Mouse (Mus musculus) myocyte (in vitro differentiated cells): ENCODE measurements around the gene Stk33.

ENCODE experiments used
- CEBPB ChIP-seq: IDR thresholded peaks from 2 replicates; pipeline ENCODE4 v1.6.1; 2011; ENCODE audit warnings: mild to moderate bottlenecking, moderate library complexity; ENCODE audit not compliant: poor library complexity, insufficient read depth, severe bottlenecking
- E2F4 ChIP-seq: IDR thresholded peaks from one replicate; pipeline ENCODE4 v1.6.1; 2011; ENCODE audit warnings: mild to moderate bottlenecking, control low read depth, moderate library complexity; ENCODE audit not compliant: insufficient read depth
- MAX ChIP-seq: IDR thresholded peaks from one replicate; pipeline ENCODE4 v1.6.1; 2011; ENCODE audit warnings: low read depth, mild to moderate bottlenecking, control low read depth
- MYOD1 ChIP-seq, 3 experiments: IDR thresholded peaks; one replicate each; pipeline ENCODE4 v1.6.1; 2011; ENCODE audit warnings: control low read depth in 2 of 3, low read depth in 2 of 3, mild to moderate bottlenecking in 2 of 3, moderate library complexity in 1 of 3; ENCODE audit not compliant: insufficient read length in 2 of 3, control insufficient read depth in 1 of 3
- MYOG ChIP-seq, 3 experiments: IDR thresholded peaks; one replicate each; pipeline ENCODE4 v1.6.1; 2011; ENCODE audit warnings: control low read depth in 2 of 3, low read depth in 2 of 3, mild to moderate bottlenecking in 2 of 3; ENCODE audit not compliant: insufficient read length in 2 of 3, control insufficient read depth in 1 of 3, insufficient read depth in 1 of 3
- POLR2A ChIP-seq: IDR thresholded peaks from one replicate; pipeline ENCODE4 v1.6.1; 2011; ENCODE audit warnings: low read depth, mild to moderate bottlenecking, control low read depth, moderate library complexity; ENCODE audit not compliant: insufficient read length
- POLR2AphosphoS2 ChIP-seq: IDR thresholded peaks from one replicate; pipeline ENCODE4 v1.6.1; 2011; ENCODE audit warnings: low read depth, control low read depth; ENCODE audit not compliant: insufficient read length
- TCF12 ChIP-seq: IDR thresholded peaks from one replicate; pipeline ENCODE4 v1.6.1; 2011; ENCODE audit warnings: mild to moderate bottlenecking, control low read depth; ENCODE audit not compliant: poor library complexity, insufficient read depth, severe bottlenecking
- TCF3 ChIP-seq: IDR thresholded peaks from one replicate; pipeline ENCODE4 v1.6.1; 2011; ENCODE audit warnings: low read depth, control low read depth; ENCODE audit not compliant: insufficient read length
- USF1 ChIP-seq: IDR thresholded peaks from one replicate; pipeline ENCODE4 v1.6.1; 2011; ENCODE audit warnings: low read depth, mild to moderate bottlenecking, control low read depth, moderate library complexity

DNA sequence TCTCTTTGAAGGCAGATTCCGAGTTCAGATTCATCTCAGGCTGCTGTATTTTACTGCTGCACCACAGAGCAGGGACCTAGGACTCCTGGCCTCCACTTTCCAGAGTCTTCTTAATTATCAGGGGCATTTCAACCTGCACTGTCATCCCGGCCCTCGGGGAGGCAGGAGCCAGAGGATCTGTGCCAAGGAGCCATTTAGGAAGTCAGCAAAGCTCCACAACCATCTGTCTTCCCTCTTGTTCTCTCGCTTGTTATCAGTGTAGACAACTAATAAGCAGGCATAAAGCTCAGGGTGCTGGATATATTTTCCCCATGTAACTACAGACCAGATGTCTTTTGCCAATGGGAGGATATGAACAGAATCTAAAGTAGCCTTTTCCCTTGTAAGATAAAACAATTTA, 112.1 kb downstream of the Stk33 start:
- no peak for TF ChIP-seq POLR2A
- no peak for TF ChIP-seq MYOG (IDR thresholded peaks at IDR 0.05; ENCODE audit: control insufficient read depth in 1 of 3, insufficient read depth in 1 of 3, insufficient read length in 2 of 3, low read depth in 2 of 3)
- TF ChIP-seq USF1, result no peak
- TF ChIP-seq E2F4, result no peak
- TF ChIP-seq TCF12, result no peak
- TF ChIP-seq TCF3, result no peak
- TF ChIP-seq MYOD1 (IDR thresholded peaks at IDR 0.05; ENCODE audit: control insufficient read depth in 1 of 3, insufficient read length in 2 of 3, low read depth in 2 of 3), result no peak
- TF ChIP-seq POLR2AphosphoS2, result no peak
- no peak for TF ChIP-seq MAX
- no peak for TF ChIP-seq CEBPB
